Mouse (Mus musculus) heart, postnatal 0 days (tissue): ENCODE data around the gene Snx9.

Experiments
- CTCF ChIP-seq: IDR thresholded peaks from 2 replicates; pipeline ENCODE4 v1.5.1; 2016; ENCODE audit warnings: antibody characterized with exemption, control low read depth, low read depth
- EP300 ChIP-seq: IDR thresholded peaks from 2 replicates; pipeline ENCODE4 v1.6.1; 2016; ENCODE audit warnings: antibody characterized with exemption, low read depth

- TF ChIP-seq EP300 (no peak), CTCF (no peak)
Observed at GRCm38 (mm10) chr17:5862285-5862684, 21.2 kb downstream of the Snx9 start.
